In genomic region chr3:122021029-122021652, GRCm38 (mm10) we compare ENCODE assay signal across 25 mouse cellular contexts.
"Had no signal": no experiment of that assay in that cellular context is flagged by ENCODE, and none has a peak within 500 bp of the region (broad histone marks: within the 10 kb centered on the region; RNA-seq: fewer than 3 reads in every experiment).

No protein-coding gene starts in this region.

- ATAC-seq: forebrain, postnatal 0 days; hindbrain, postnatal 0 days; intestine, embryonic 16.5 days had no signal

- H3K9ac ChIP-seq: forebrain, postnatal 0 days; heart, embryonic 13.5 days; heart, embryonic 15.5 days; hindbrain, embryonic 13.5 days; hindbrain, embryonic 15.5 days; kidney, embryonic 15.5 days; limb, embryonic 13.5 days; limb, embryonic 15.5 days had no signal

- DNase-seq: forebrain, postnatal 0 days; gastrocnemius, postnatal 14 days; gastrocnemius, postnatal 36 days; heart, adult 2 months; heart, postnatal 14 days; heart, postnatal 36 days; kidney, adult 11 months; kidney, adult 2 months; kidney, adult 9 months; kidney, postnatal 14 days; kidney, postnatal 36 days; layer of hippocampus, adult 9-11 months; layer of hippocampus, postnatal 36 days; left cerebral cortex, postnatal 4 days had no signal

- H3K4me2 ChIP-seq: heart, embryonic 11.5 days; heart, embryonic 13.5 days; heart, embryonic 15.5 days; hindbrain, embryonic 13.5 days; hindbrain, embryonic 15.5 days; kidney, embryonic 15.5 days; limb, embryonic 13.5 days; limb, embryonic 15.5 days had no signal

- H3K4me1 ChIP-seq: heart, embryonic 15.5 days; hindbrain, embryonic 13.5 days; hindbrain, embryonic 15.5 days; kidney, embryonic 15.5 days; limb, embryonic 13.5 days; limb, embryonic 15.5 days had no signal

- H3K27ac ChIP-seq: heart, adult 2 months; heart, embryonic 13.5 days; heart, embryonic 15.5 days; hindbrain, embryonic 13.5 days; hindbrain, embryonic 15.5 days; hindbrain, postnatal 0 days; kidney, embryonic 15.5 days; kidney, postnatal 0 days; limb, embryonic 13.5 days; limb, embryonic 15.5 days had no signal

- H3K36me3 ChIP-seq: hindbrain, embryonic 13.5 days; hindbrain, embryonic 15.5 days had no signal

- H3K27me3 ChIP-seq: heart, embryonic 13.5 days; heart, embryonic 15.5 days; hindbrain, embryonic 13.5 days; hindbrain, embryonic 15.5 days; kidney, embryonic 15.5 days; limb, embryonic 13.5 days; limb, embryonic 15.5 days had no signal

- H3K4me3 ChIP-seq: heart, adult 2 months; heart, embryonic 13.5 days; heart, embryonic 15.5 days; hindbrain, embryonic 13.5 days; hindbrain, embryonic 15.5 days; kidney, embryonic 15.5 days; limb, embryonic 13.5 days; limb, embryonic 15.5 days had no signal

- H3K9me3 ChIP-seq: heart, embryonic 13.5 days; heart, embryonic 15.5 days; hindbrain, embryonic 13.5 days; hindbrain, embryonic 15.5 days; kidney, embryonic 15.5 days; limb, embryonic 13.5 days; limb, embryonic 15.5 days had no signal
